Mouse (Mus musculus) MEL-GATA-1-ER (cell line): ENCODE results near the gene Pomgnt2.
"Not testable (repeated sequence)": the region's sequence is repeated elsewhere in the genome, so short reads cannot be mapped to it uniquely, and the experiment has no call there.

Experiments
- DNase-seq: peaks from one replicate; pipeline ENCODE4 v3.0.0-alpha.2; 2012; ENCODE audit warnings: low read depth; ENCODE audit errors: extremely low read depth

Pomgnt2 gene

DNA sequence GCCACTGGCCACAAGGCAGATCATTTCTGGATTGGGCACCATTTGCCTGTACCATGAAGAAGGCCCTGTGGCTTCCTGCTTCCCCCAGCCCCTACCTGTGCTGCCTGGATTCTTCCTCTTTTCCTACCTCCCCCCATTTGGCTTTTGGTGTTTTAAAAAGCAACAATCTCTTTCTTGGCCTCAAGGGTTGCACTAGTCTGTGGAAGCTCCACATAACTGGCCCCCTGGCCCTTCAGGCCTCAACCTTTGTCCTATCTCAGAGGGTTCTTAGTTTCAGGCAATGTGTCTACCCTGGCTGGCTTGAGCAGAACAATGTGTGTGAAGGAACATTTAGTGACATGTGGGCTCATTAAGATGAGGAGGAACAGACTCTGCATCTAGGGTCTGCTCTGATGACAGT, at the start of gene Pomgnt2:
TSS of gene Pomgnt2 (minus strand) at position 101 of the 400 bp plus-strand sequence.
- no peak for DNase-seq

DNA sequence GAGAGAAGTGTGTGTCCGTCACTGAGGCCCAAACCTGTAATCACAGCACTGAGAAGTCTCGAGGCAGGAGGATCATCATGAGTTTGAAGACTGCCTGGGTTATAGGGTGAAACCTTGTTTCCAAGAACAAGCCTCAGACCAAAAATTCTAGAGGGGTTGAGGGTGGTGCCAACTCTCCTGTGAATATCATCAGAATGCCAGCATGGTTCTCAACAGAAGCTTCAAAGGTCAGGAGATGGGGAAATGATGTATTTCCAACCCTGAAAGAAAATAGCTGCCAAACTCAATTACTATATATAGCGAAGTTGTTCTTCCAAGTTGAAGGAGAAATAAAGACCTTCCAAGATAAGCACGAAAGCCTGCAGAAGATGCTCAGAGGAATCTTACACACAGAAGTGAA, 42.9 kb upstream of the Pomgnt2 start:
- no peak for DNase-seq

GRCm38 (mm10) chr9:122038631-122039030, 41.7 kb upstream of the Pomgnt2 start:
- no peak for DNase-seq

- DNase-seq: no peak
Measured at GRCm38 (mm10) chr9:122036496-122037054, 39.7 kb upstream of the Pomgnt2 start.

DNA sequence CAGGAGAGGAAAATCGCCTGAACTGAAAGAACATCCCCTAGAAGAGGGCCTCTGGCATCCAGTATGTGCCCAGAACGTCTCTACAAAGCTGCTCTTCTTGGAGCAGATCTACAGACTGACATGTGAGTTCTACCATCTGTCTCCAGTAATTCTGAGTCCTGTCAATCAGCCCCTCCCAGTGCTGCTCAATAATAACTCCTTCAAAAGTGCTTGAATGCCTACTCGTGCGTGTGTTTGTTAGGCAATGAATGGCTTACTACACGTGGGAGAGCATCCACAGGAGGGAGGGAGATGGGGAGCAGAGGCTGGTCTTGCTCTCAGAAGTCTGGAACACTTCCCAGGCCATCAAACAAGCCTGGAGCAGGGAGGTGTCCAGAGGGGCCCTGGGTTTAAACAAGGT, 38.9 kb upstream of the Pomgnt2 start:
- no peak for DNase-seq

- no peak for DNase-seq
Measured at GRCm38 (mm10) chr9:122034949-122035348, 38.0 kb upstream of the Pomgnt2 start.

GRCm38 (mm10) chr9:122032071-122032470, 35.2 kb upstream of the Pomgnt2 start:
- no peak for DNase-seq

DNA sequence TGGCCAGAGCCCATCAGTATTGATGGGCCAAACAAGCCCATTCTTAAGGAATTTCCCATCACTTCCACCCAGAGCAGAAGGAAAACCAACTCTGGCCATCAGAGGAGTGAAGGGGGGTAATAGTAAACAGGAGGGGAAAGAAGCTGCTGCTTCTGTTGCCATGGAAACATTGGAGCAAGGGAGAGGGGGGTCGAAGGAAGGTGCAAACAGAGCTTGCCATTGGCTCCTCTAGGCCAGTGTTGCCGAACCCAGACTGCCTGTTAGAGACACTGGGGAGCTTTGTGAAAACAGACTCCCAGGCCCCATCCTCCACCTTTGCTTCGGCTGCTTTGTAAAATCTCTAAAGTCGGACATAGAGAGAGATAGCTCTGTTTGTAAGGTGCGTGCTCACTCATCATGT, 33.8 kb upstream of the Pomgnt2 start:
- no peak for DNase-seq

DNA sequence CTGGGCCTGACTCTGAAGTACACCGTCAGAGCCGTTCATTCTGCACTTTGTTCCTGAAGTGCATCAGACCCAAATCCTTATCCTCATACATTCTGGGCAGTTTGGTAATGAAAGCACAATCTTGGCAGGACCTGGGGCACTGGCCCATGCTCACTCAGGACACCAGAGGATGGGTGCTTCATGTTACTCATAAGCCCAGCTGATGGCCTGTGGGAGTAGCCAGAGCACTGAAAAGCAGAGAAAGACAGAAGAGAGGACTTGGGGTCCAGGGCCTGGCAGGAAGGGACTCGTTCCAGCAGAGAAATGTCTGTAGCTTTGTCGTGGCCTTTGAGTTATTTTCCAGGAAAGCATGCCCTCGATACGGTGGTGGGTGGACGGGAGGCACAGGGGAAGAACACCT, 32.9 kb upstream of the Pomgnt2 start:
- DNase-seq: no peak

GRCm38 (mm10) chr9:122027914-122028745, 31.2 kb upstream of the Pomgnt2 start:
- DNase-seq: no peak

GRCm38 (mm10) chr9:122027081-122027913, 30.4 kb upstream of the Pomgnt2 start:
- DNase-seq: no peak

DNA sequence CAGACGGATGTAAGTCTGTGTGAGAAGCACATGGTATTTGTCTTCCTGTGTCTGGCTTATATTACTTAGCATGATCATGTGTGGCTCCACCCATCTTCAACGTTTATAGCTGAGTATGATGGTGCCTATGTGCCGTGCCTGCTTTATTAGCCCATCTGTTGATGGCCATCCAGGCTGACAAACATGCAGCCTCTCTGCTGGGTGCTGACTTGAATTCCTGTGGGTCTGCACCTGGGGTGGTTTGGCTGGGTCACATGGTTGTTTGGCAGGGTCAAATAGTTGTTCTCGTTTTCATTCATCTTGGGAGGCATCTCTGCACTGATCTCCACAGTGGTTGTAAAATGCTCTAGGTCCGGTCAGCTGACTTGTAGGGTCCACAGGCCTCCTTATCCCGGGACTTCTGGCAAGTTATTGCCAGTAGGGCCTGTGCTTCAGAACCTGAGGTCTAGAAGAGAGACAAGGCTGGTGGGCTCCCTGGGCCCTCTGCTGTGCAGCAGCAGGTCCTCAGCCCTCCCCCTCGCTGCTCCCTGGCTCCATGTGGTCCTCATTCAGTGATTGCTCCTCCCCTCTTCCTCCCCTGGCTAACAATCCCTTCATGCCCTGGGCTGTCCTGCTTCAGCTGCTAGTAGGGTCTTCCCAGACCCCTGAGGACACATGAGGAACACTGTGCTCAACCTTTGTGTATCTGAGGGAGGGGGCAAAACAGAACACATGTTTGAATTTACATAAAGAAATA, 29.1 kb upstream of the Pomgnt2 start:
- DNase-seq: no peak

DNA sequence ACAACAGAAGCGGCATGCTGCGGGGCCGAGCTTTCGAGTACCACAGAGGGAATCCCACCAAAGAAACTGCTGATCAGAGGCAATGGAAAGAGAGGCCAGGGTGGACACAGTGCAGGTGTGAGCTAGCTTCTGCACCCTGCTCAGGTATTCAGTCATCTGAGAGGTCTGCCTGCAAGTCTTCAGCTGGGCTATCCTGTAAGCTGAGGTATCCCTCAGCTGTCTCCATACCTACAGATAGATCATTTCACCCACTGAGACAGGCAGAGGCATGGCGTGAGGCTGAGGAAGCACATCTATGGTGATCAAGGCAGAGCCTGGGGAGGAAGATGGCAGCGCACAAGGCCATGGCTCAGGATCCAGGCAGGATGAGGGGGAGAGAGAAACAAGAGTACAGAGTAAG, 27.5 kb upstream of the Pomgnt2 start:
- no peak for DNase-seq

- no peak for DNase-seq
Measured at GRCm38 (mm10) chr9:122023873-122024272, 27.0 kb upstream of the Pomgnt2 start.

DNA sequence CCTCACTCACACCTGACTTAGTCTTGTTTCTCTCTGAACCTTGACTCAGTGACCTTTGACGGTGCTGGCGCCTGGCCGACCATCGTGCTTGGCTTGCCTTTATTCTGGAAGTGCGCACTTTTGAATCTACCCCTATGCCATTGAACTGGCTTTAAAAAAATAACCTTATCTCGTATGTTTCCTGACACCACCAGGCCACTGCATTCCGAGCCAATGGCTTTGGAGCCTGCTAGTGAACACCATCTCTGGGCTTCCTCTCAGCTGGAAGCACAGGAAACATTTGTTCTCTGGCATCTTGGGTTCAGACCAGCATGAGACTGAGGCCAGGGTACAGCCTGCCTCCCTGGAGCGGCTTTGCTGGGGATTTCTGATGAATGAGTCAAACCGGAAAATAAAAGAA, 25.9 kb upstream of the Pomgnt2 start:
- DNase-seq: no peak

DNA sequence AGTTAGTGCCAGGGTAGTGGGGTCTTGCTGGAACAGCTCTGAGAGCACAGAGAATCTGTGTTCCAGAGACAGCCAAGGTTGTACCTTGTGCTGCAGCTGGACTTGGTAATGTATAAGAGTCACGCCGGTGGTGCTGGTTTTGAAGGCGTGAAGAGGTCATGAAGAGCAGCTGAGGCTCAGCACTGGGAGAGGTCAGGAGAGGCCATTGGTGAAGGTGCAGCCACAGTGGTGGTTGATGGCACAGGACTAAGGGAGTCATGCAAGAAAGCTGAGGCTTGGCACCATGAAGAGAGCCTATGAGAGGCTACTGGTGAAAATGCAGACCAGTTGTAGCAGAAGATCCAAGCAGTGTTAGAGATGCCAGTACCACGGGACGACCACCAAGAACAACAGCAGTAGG, 24.7 kb upstream of the Pomgnt2 start:
- DNase-seq: no peak

DNA sequence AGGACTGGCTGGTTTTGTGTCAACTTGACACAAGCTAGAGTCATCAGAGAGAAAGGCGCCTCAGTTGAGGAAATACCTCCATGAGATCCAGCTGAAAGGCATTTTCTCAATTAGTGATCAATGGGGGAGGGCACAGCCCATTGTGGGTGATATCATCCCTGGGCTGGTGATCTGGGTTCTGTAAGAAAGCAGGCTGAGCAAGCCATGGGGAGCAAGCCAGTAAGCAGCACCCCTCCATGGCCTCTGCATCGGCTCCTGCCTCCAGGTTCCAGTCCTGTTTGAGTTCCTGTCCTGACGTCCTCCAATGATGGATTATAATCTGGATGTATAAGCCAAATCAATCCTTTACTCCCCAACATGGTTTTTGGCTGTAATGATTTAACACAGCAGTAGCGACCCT, 24.3 kb upstream of the Pomgnt2 start:
- not testable (repeated sequence) for DNase-seq

- DNase-seq: no peak
Measured at GRCm38 (mm10) chr9:122020321-122020720, 23.4 kb upstream of the Pomgnt2 start.

DNA sequence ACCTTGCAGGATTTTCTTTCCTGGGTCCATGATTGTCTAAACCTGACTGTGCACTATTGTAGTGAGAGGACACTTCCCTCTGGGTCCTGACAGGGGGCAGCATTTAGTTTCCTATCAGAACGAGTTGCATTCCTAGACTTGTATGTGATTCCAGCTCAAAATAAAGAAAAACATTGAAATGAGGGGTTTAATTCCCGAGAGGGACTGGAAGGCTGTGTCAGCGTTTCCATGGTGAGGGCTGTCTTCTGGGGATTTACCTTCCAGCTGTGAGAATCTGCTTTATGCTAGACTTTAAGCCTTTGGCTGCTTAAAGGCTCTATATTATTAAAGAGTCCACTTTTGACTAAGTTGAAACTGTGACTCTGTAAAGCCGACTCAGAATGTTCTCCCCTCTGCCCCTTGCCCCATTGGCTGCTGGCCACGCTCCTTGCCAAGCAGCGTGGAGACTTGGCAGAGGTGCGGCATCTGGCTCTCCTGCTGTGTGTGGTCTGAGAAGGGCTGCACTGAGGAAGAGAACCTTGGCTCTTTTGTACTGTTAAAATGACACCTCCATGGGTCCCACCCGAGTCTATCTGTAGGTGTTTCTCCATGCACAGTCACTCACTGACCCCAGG, 22.0 kb upstream of the Pomgnt2 start:
- DNase-seq: no peak

- DNase-seq: no peak
Measured at GRCm38 (mm10) chr9:122018079-122018478, 21.2 kb upstream of the Pomgnt2 start.

DNA sequence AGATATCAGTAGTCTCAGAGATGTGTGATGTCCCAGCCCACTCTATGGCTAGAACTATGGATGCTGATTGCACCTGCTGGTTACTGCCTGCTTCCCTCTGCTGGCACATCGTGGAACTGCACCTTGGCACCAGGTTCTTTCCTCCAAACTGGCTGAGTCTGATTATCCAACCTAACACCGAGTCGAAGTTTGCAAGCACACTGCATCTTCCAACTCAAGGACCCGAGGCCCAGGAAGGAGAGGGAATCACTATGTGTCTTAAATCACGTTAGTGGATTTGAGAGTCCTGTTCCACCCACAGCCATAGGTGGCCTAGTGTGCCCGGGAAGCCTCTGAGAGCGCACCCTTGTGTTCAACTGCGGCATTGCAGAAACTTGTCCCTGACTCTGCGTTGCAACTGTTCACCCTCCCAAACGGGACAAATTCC, 17.3 kb upstream of the Pomgnt2 start:
- DNase-seq: peak; percentile 11
